In genomic region chr7:128671952-128672351, GRCm38 (mm10) we compare ENCODE assay signal across 8 mouse cellular contexts.
DNase-seq lines count a peak whose midpoint lies in the region; ATAC-seq and TF ChIP-seq lines count a peak whose summit lies in the region.

No protein-coding gene starts in this region.

- H3K9me3 ChIP-seq in forebrain, embryonic 16.5 days (ENCODE audit: control insufficient read depth, low read length): no peaks in the 10 kb centered on the region
- H3K9me3 ChIP-seq in midbrain, embryonic 12.5 days: no peaks in the 10 kb centered on the region

- H3K4me2 ChIP-seq in forebrain, embryonic 16.5 days (ENCODE audit: low read length): peak overlapping the region; percentile 41
- peak overlapping the region; percentile 41 for H3K4me2 ChIP-seq in midbrain, embryonic 12.5 days (replicated peaks)

- H3K36me3 ChIP-seq in forebrain, embryonic 16.5 days (ENCODE audit: control insufficient read depth, insufficient read depth): peaks cover 3% of the 10 kb centered on the region; the same call in 1 of the 2 replicates
- peaks cover 6% of the 10 kb centered on the region; the same call in 1 of the 2 replicates for H3K36me3 ChIP-seq in midbrain, embryonic 12.5 days

- TF ChIP-seq CTCF in layer of hippocampus, adult 2 months (conservative IDR thresholded peaks at IDR 0.05): no peak

- peak overlapping the region; percentile 37 for H3K27ac ChIP-seq in forebrain, embryonic 16.5 days (ENCODE audit: low read length)
- peak overlapping the region; percentile 91 for H3K27ac ChIP-seq in layer of hippocampus, adult 2 months
- peak overlapping the region; percentile 91 for H3K27ac ChIP-seq in midbrain, embryonic 12.5 days (replicated peaks)

- intact Hi-C loops in heart, postnatal 14 days (cut with DNase I): no loop called here

- H3K9ac ChIP-seq in forebrain, embryonic 16.5 days (replicated peaks; ENCODE audit: low read depth, low read length): no peak overlapping the region
- 0 out of 2 replicates have a peak overlapping the region, but pooled peaks have one; percentile 7 for H3K9ac ChIP-seq in midbrain, embryonic 12.5 days (replicated peaks)

- H3K27me3 ChIP-seq in forebrain, embryonic 16.5 days (replicated peaks; ENCODE audit: control insufficient read depth, insufficient read depth, low read length): no peaks in the 10 kb centered on the region
- H3K27me3 ChIP-seq in midbrain, embryonic 12.5 days: no peaks in the 10 kb centered on the region

- DNase-seq in heart, adult 9 months (ENCODE audit: low spot score in 2 of 2): peak; percentile 14 to 21
- no peak for DNase-seq in heart, postnatal 14 days
- DNase-seq in c-Kit-positive CD71-positive TER-119-positive erythroid progenitor cells, embryonic 14.5 days (ENCODE audit: low spot score): peak; percentile 44
- peak; percentile 44 to 80 for DNase-seq in layer of hippocampus, adult 2 months (ENCODE audit: low spot score in 2 of 2)
- DNase-seq in thymus, postnatal 14 days: no peak
- DNase-seq in spleen, postnatal 36 days (ENCODE audit: low spot score in 2 of 2): no peak

- no peak overlapping the region for H3K4me3 ChIP-seq in forebrain, embryonic 16.5 days (replicated peaks; ENCODE audit: low read length)
- H3K4me3 ChIP-seq in layer of hippocampus, adult 2 months: peak overlapping the region; percentile 26
- H3K4me3 ChIP-seq in midbrain, embryonic 12.5 days: no peak overlapping the region

- ATAC-seq in forebrain, embryonic 16.5 days: peak; percentile 90
- peak; percentile 75 for ATAC-seq in midbrain, embryonic 12.5 days (ENCODE audit: low FRiP score, low read depth)

- peaks cover 15% of the 10 kb centered on the region for H3K4me1 ChIP-seq in forebrain, embryonic 16.5 days (replicated peaks; ENCODE audit: control insufficient read depth, insufficient read depth, low read length)
- peaks cover 28% of the 10 kb centered on the region for H3K4me1 ChIP-seq in midbrain, embryonic 12.5 days

- 6% methylated on average over 8 of the region's 8 CpGs for WGBS in forebrain, embryonic 16.5 days
- WGBS in midbrain, embryonic 12.5 days: 10% methylated on average over 8 of the region's 8 CpGs

Comparison
In these comparisons a context has a peak if more than half of its experiments do, and no peak if none do; other contexts are left out.
1. DNase-seq: peak in heart, adult 9 months (2 of 2), c-Kit-positive CD71-positive TER-119-positive erythroid progenitor cells, embryonic 14.5 days (single experiment) and layer of hippocampus, adult 2 months (2 of 2); none in heart, postnatal 14 days (0 of 2), thymus, postnatal 14 days (single experiment) and spleen, postnatal 36 days (0 of 2).
2. H3K27ac ChIP-seq: peak in every context shown above with its lines; median percentile 91 in layer of hippocampus, adult 2 months; 91 in midbrain, embryonic 12.5 days; 37 in forebrain, embryonic 16.5 days.